Mouse (Mus musculus): ENCODE measurements around the gene Olfr1280.
"Not testable (repeated sequence)": the region's sequence is repeated elsewhere in the genome, so short reads cannot be mapped to it uniquely, and the experiment has no call there.

Gene Olfr1280

GRCm38 (mm10) chr2:111313717-111314116 is at the start of gene Olfr1280:
Gene Olfr1280, plus strand, starts transcription at chr2:111314017.
- no peak for DNase-seq (ENCODE audit: low spot score in 2 of 2)

- DNase-seq (ENCODE audit: low spot score in 2 of 2) = no peak
These were observed 39.8 kb upstream of the Olfr1280 start, which contains the start of gene Olfr1277 for GRCm38 (mm10) chr2:111274006-111274405. Gene Olfr1277, minus strand, starts transcription at chr2:111274106.

GRCm38 (mm10) chr2:111289836-111290235 is 24.0 kb upstream of the Olfr1280 start, which contains the start of gene Olfr1278:
Gene Olfr1278, plus strand, starts transcription at chr2:111290136.
- no peak for DNase-seq (ENCODE audit: low spot score in 2 of 2)

GRCm38 (mm10) chr2:111298541-111298940 is 15.3 kb upstream of the Olfr1280 start:
- DNase-seq (ENCODE audit: low spot score in 2 of 2) = no peak

- no peak for DNase-seq (ENCODE audit: low spot score in 2 of 2)
These were observed 13.4 kb upstream of the Olfr1280 start, which contains the start of gene Olfr1279 for GRCm38 (mm10) chr2:111300374-111300773. Gene Olfr1279, plus strand, starts transcription at chr2:111300635.

GRCm38 (mm10) chr2:111326220-111326619 is 12.4 kb downstream of the Olfr1280 start, which contains the start of gene Olfr1281:
Gene Olfr1281, plus strand, starts transcription at chr2:111326520.
- DNase-seq (ENCODE audit: low spot score in 2 of 2) = no peak

GRCm38 (mm10) chr2:111333721-111334120 is 19.9 kb downstream of the Olfr1280 start:
- not testable (repeated sequence) for DNase-seq (ENCODE audit: low spot score in 2 of 2)

GRCm38 (mm10) chr2:111335976-111336375 is 22.2 kb downstream of the Olfr1280 start, which contains the start of gene Olfr1282:
Gene Olfr1282, minus strand, starts transcription at chr2:111336076.
- no peak for DNase-seq (ENCODE audit: low spot score in 2 of 2)

GRCm38 (mm10) chr2:111366490-111366889 is 52.7 kb downstream of the Olfr1280 start, which contains the start of gene Olfr1283:
Gene Olfr1283, plus strand, starts transcription at chr2:111366790.
- no peak for DNase-seq (ENCODE audit: low spot score in 2 of 2)

- DNase-seq (ENCODE audit: low spot score in 2 of 2) = no peak
These were observed 61.4 kb downstream of the Olfr1280 start, which contains the start of gene Olfr1284 for GRCm38 (mm10) chr2:111375222-111375621. Gene Olfr1284, plus strand, starts transcription at chr2:111375522.

All from right cerebral cortex, postnatal 10 days (tissue).